Mouse (Mus musculus) heart, adult 8-10 months (tissue): Measurements from ENCODE around the gene Gapdhs. TPM values are rescaled to one million over a fixed set of nuclear protein-coding genes. Genes with fewer than 3 reads are reported as not detected.

Experiments used
- total RNA-seq, 4 experiments: library from RNA; stranded (reverse); gene quantifications; 2 replicates each; pipeline ENCODE4 v1.2.4; 2022

Gapdhs gene
- total RNA-seq, 4 experiments from 2014 or later, result not detected

Other genes with a start within 250 kb of the Gapdhs start
- under 1 TPM; 0.32 to 0.60 (median 0.36) TPM for gene Arhgap33, start 208.6 kb downstream of the Gapdhs start, total RNA-seq
- 1,000 to 10,000 TPM in 1 of 4 experiments, 100 to 1,000 TPM in 3; 852 to 1,087 (median 985) TPM for gene Hspb6, start 191.5 kb downstream of the Gapdhs start, total RNA-seq
- 1 to 10 TPM; 3.1 to 4.5 (median 3.9) TPM for gene Proser3, start 191.4 kb downstream of the Gapdhs start, total RNA-seq
- 10 to 100 TPM; 13.5 to 21.0 (median 14.6) TPM for gene Lin37, start 183.8 kb downstream of the Gapdhs start, total RNA-seq
- gene U2af1l4, start 180.4 kb downstream of the Gapdhs start, total RNA-seq, result 10 to 100 TPM; 62.1 to 70.3 (median 67.2) TPM
- 1 to 10 TPM in 2 of 4 experiments, under 1 TPM in 2; 0.80 to 1.6 (median 1.2) TPM for gene Gm49396, start 180.3 kb downstream of the Gapdhs start, total RNA-seq
- gene Psenen, start 180.1 kb downstream of the Gapdhs start, total RNA-seq, result 10 to 100 TPM; 82.2 to 90.7 (median 88.5) TPM
- 1 to 10 TPM in 3 of 4 experiments, not detected in 1; 1.1 to 1.4 (median 1.1) TPM for gene Igflr1, start 178.3 kb downstream of the Gapdhs start, total RNA-seq
- gene Kmt2b, start 155.0 kb downstream of the Gapdhs start, total RNA-seq, result 10 to 100 TPM; 14.2 to 19.6 (median 16.2) TPM
- not detected for gene Zbtb32, start 144.8 kb downstream of the Gapdhs start, total RNA-seq
- under 1 TPM in 1 of 4 experiments, not detected in 3; 0.19 TPM for gene Upk1a, start 130.8 kb downstream of the Gapdhs start, total RNA-seq
- 1,000 to 10,000 TPM; 4,392 to 5,023 (median 4,762) TPM for gene Cox6b1, start 117.5 kb downstream of the Gapdhs start, total RNA-seq
- not detected for gene Etv2, start 107.8 kb downstream of the Gapdhs start, total RNA-seq
- gene Rbm42, start 93.4 kb downstream of the Gapdhs start, total RNA-seq, result 10 to 100 TPM; 43.9 to 49.9 (median 44.7) TPM
- 1 to 10 TPM; 3.0 to 7.4 (median 6.0) TPM for gene Haus5, start 78.7 kb downstream of the Gapdhs start, total RNA-seq
- gene Pmis2, start 72.1 kb downstream of the Gapdhs start, total RNA-seq, result under 1 TPM in 1 of 4 experiments, not detected in 3; 0.40 TPM
- gene 2200002J24Rik, start 44.8 kb downstream of the Gapdhs start, total RNA-seq, result under 1 TPM in 1 of 4 experiments, not detected in 3; 0.82 TPM
- under 1 TPM in 3 of 4 experiments, not detected in 1; 0.09 to 0.28 (median 0.16) TPM for gene Atp4a, start 31.5 kb downstream of the Gapdhs start, total RNA-seq
- 100 to 1,000 TPM; 229 to 268 (median 258) TPM for gene Tmem147, start 14.1 kb downstream of the Gapdhs start, total RNA-seq
- gene Sbsn, start 7.8 kb upstream of the Gapdhs start, total RNA-seq, result 1 to 10 TPM; 1.3 to 4.6 (median 3.0) TPM
- 1 to 10 TPM in 3 of 4 experiments, under 1 TPM in 1; 0.82 to 1.7 (median 1.4) TPM for gene Dmkn, start 20.1 kb upstream of the Gapdhs start, total RNA-seq
- gene Krtdap, start 44.2 kb upstream of the Gapdhs start, total RNA-seq, result not detected
- gene Ffar2, start 80.1 kb upstream of the Gapdhs start, total RNA-seq, result under 1 TPM in 2 of 4 experiments, not detected in 2; 0.25 to 0.46 TPM
- not detected for gene Ffar3, start 112.5 kb upstream of the Gapdhs start, total RNA-seq
- not detected for gene Ffar1, start 117.9 kb upstream of the Gapdhs start, total RNA-seq
- gene Cd22, start 136.7 kb upstream of the Gapdhs start, total RNA-seq, result 1 to 10 TPM in 1 of 4 experiments, under 1 TPM in 3; 0.52 to 1.0 (median 0.71) TPM
- not detected for gene Mag, start 171.2 kb upstream of the Gapdhs start, total RNA-seq
- 1 to 10 TPM; 3.6 to 9.2 (median 5.7) TPM for gene Hamp2, start 181.0 kb upstream of the Gapdhs start, total RNA-seq
- 10 to 100 TPM in 3 of 4 experiments, 1 to 10 TPM in 1; 9.3 to 31.5 (median 13.6) TPM for gene Hamp, start 200.4 kb upstream of the Gapdhs start, total RNA-seq
- 100 to 1,000 TPM; 102 to 121 (median 107) TPM for gene Usf2, start 213.1 kb upstream of the Gapdhs start, total RNA-seq
- gene Lsr, start 229.8 kb upstream of the Gapdhs start, total RNA-seq, result 1 to 10 TPM; 2.6 to 3.8 (median 3.1) TPM
- gene Fam187b, start 230.1 kb upstream of the Gapdhs start, total RNA-seq, result under 1 TPM in 2 of 4 experiments, not detected in 2; 0.25 TPM